Mouse (Mus musculus) spleen, embryonic (tissue): Measurements from ENCODE around the gene Tm9sf3.

Experiments used
- CTCF ChIA-PET: fragments of 350-600 bp; sonication (Branson Sonifier 250); formaldehyde crosslinking; loops from one replicate; lab custom pipeline; 2022; lab: Charles Lee

Tm9sf3 gene

DNA sequence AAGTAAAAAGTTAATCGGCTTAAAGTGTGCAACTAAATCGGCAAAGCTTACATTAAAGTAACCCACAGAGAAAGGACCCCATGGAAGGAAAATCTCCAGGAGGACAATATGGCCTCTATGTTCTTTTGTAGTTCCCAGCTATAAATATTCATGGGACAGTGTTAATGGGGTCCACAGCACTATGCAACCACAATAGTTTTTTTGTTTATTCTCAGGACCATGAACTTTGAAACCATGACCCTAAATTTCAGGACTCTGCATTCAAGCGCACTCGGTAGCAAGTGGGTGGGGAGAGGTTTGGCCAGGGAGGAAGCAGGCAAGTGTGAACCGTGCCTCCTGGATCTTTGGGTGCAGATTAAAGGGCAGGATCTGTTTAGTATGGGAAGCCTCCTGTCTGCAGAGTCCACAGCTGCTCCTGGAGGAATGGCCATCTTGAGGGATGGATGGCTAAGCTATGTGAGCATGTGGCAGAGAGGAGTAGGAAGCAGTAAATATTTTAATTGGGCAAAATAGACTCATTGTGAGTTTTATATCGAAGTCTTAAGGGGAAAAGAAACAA is 72.8 kb downstream of the Tm9sf3 start:
- CTCF ChIA-PET: no interaction called here

DNA sequence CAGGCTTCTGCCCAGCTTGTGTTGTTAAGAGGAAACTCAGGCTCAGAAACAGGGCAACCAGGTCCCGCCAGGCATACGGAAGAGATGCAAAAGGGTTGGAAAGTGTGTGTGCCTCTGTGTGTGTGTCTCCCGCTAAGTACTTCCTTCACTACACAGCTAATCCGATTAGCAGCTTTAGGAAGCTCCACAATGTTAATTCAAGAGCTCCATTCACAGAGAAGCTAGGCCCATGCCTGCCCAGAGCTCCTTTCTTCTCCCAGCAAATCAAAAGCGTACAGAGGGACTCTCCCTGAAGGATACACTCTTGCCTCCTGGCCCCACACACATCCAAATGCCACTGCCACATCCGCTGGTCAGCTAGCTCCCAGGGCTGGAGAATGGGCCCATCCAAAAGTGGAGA is 86.5 kb downstream of the Tm9sf3 start:
- CTCF ChIA-PET: no interaction called here

DNA sequence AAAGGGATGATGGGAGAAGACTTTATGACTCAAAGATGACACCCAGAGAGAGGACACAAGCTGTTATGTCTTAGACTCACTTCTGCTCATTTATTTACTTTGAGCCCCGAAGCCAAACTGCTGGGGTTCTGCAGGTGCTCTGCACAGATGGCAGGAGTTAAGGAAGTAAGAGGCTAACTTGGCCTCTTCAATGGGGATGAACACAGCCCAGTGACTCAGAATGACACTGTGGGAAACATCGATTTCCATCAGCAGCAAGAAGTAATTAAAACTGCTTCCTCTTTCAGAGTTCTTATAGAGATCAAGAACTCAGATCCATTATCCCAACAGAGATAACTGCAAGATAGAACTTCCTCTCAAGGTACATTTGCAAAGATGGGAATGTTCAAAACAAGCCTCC is 86.9 kb downstream of the Tm9sf3 start:
- CTCF ChIA-PET: no interaction called here

DNA sequence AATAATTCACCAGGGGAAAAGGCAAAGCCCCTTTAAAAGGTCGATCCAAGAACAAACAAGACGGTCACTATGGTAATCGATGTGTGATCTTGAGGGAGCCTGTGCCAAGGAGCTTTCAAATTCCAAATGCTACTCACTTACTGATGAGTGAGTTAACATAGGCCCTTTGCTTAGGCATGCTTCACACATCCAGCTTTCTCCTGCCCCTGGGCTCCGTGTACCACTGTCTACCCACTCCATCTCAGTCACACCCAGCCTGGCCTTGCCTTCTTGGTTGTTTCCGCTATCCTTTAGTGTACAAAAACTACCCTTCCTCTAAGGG is 97.9 kb downstream of the Tm9sf3 start:
- CTCF ChIA-PET: no interaction called here

DNA sequence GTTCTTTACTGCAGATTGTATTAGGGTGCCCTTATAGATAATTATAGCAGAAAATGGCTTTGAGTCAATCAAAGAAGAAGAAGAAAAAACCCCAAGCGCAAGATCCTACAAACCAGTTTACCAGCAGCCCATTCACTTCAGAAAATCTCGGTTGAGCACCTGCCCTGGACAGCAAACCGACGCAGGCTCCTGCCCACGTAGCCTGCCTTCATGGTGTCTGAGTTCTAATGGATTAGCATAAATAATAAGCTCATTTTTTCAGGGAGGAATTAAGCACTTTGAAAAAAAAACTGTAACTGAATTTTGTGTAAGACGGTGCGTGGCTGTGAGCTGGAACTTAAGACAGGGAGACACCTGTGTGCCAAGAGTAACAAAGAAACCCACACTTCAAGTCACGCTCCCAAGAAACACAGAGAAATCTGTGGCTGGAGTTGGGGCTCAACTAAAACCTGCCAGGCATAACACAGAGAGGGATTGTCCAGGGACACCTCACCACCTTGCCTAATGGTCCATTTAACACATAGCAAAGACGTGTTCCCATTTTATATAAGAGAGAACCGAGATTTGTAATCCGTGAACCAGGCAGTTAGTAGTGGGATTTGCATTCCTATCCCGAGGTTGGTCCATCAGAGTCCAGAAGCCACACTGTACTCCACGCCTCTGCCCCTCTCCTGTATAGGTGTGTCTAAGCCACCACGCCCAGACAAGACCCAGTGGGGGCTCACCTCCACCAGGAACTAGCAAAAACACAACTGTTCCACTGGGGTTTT is 98.5 kb downstream of the Tm9sf3 start:
- CTCF ChIA-PET: no interaction called here

DNA sequence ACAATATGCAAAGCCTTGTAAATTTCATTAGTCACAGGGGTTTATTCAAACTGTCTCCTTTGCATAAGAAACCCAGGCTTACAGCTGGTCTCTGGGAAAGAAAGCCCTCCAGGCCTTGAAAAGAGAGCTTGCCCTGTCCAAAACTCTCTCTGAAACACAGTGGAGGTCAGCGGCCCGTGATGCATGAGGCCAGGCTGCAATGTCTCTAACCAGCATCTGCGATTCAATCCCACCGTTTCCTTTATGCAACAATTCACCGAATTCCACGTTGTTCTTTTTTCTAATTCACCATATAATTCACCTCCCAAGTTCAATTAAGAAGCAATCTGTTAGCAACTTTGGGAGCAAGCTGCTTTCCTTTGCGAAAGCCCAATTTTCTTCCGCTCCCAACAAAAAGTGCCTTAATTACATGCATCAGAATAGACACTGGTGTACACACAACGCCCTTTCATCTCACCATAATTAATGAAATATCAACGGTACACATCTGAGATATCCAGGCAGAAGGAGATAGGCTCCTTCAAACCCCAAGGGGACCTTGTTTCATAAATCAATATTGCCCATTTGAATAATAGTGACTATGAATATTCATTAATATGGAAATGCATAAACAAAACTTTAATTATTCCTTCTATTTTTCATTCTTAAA is 99.2 kb downstream of the Tm9sf3 start:
- CTCF ChIA-PET: no interaction called here
